Mouse (Mus musculus) cerebellum, adult 9-11 months (tissue): ENCODE measurements at regions not wholly inside any gene's neighbourhood (a gene's known extent, or its start where the extent isn't known, plus 50 kb on each side); places are given as distances from the start of the nearest gene placed in this dataset.

Source experiments
- DNase-seq: peaks from one replicate; pipeline ENCODE4 v3.0.0; 2022

DNA sequence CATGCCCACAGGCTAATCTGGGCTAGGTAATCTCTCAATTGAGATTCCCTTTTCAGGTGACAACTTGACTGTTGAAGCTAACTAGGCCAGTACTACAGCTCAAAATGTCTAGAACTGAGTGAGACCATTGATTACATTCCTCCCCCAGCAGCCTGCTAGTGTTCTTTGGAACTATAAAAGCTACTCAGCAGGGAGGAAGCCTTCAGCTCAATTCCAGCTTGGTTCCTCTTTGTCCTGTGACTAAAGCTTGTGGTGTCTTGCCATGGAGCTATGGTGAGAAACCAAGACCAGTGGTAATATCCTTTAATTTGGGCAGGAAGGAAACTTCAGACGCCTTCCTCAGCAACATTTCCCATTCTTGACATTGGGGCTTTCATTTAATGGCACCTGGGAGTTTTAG, 52.9 kb upstream of the Ccser1 start:
- no peak for DNase-seq

DNA sequence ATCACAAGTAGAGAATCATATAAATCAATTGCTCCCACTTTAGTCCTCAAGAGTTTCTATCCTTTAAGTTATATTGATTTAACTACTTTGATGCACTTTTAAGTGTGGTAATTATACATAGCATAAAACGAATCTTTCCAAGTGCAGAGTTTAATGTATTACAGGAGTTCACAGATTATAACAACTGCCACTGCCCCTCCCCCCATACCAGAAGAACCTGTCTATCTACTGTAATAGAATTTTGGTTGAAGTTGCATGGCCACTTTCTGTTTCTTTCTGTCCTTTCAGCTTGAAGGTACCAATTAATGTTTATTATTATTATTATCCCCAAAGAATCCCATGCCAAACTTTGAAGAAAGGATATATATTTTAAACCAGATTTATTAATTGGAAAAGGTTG, 51.9 kb upstream of the Ccser1 start:
- no peak for DNase-seq
